Mouse (Mus musculus) spleen, adult 2 months (tissue): ENCODE measurements around the gene Trp63. TPM values are rescaled to one million over a fixed set of nuclear protein-coding genes. Genes with fewer than 3 reads are reported as not detected.

Experiments
- DNase-seq, 2 experiments: peaks; one replicate each; pipeline versions ENCODE4 v3.0.0 to v3.0.0-alpha.2; 2012 to 2021; ENCODE audit warnings: low spot score in 2 of 2, low read depth in 1 of 2
- H3K27ac ChIP-seq: fragments of 200-500 bp; 2 replicates; pipeline ENCODE4 v1.5.1; 2012; ENCODE audit warnings: low read length, inconsistent platforms; ENCODE audit not compliant: insufficient read depth
- H3K27me3 ChIP-seq: fragments of 200-500 bp; 2 replicates; pipeline ENCODE4 v1.6.1; 2012; ENCODE audit warnings: mild to moderate bottlenecking, moderate library complexity, low read length, inconsistent platforms; ENCODE audit not compliant: control insufficient read depth, insufficient read depth
- H3K36me3 ChIP-seq: fragments of 200-500 bp; 2 replicates; pipeline ENCODE4 v1.6.1; 2012; ENCODE audit warnings: mild to moderate bottlenecking, low read length, inconsistent platforms; ENCODE audit not compliant: control insufficient read depth, insufficient read depth
- H3K4me1 ChIP-seq: fragments of 200-500 bp; 2 replicates; pipeline ENCODE4 v1.6.1; 2011; ENCODE audit warnings: inconsistent platforms; ENCODE audit not compliant: control insufficient read depth, insufficient read depth, insufficient read length
- H3K4me3 ChIP-seq: fragments of 200-500 bp; 2 replicates; pipeline ENCODE4 v1.5.1; 2011; ENCODE audit warnings: mild to moderate bottlenecking, inconsistent platforms; ENCODE audit not compliant: insufficient read depth, insufficient read length; ENCODE audit errors: extremely low read depth
- CTCF ChIP-seq: fragments of 200-500 bp; IDR thresholded peaks from 2 replicates; pipeline ENCODE4 v1.5.1; 2011; ENCODE audit warnings: mild to moderate bottlenecking, inconsistent platforms; ENCODE audit not compliant: insufficient read depth, insufficient read length, insufficient replicate concordance; ENCODE audit errors: extremely low read depth
- POLR2A ChIP-seq: fragments of 200-500 bp; IDR thresholded peaks from 2 replicates; pipeline ENCODE4 v1.6.1; 2011; ENCODE audit warnings: low read depth, low read length, inconsistent platforms
- WGBS: fragments of 180-500 bp; shearing (Covaris S2); methylation state at CpG from one replicate; pipeline ENCODE4 v1.1.7; 2018; 5-methylcytosine and 5-hydroxymethylcytosine counted together
- polyA plus RNA-seq: library from polyadenylated mRNA; depleted of rRNA; stranded (reverse); fragments of >200 nt; gene quantifications from 2 replicates; pipeline ENCODE4 v1.2.3, GENCODE M21; 2012

Trp63 gene
- polyA plus RNA-seq, 1 experiment = 0.15 TPM

- TF ChIP-seq POLR2A (no peak), CTCF (no peak)
- DNase-seq = no peak
- Histone ChIP-seq H3K27me3 (no peaks in the 10 kb centered on the region), H3K4me3 (no peak overlapping the region), H3K27ac (no peak overlapping the region), H3K4me1 (no peaks in the 10 kb centered on the region), H3K36me3 (no peaks in the 10 kb centered on the region)
These were observed 116.1 kb downstream of the Trp63 start for GRCm38 (mm10) chr16:25799618-25800017.

GRCm38 (mm10) chr16:25804955-25805354 lies 121.4 kb downstream of the Trp63 start:
- Histone ChIP-seq H3K4me3 (no peak overlapping the region), H3K36me3 (no peaks in the 10 kb centered on the region), H3K27ac (no peak overlapping the region), H3K4me1 (no peaks in the 10 kb centered on the region), H3K27me3 (no peaks in the 10 kb centered on the region)
- WGBS = 86% methylated on average over 3 of the region's 3 CpGs
- no peak for DNase-seq
- TF ChIP-seq POLR2A (no peak), CTCF (no peak)

DNA sequence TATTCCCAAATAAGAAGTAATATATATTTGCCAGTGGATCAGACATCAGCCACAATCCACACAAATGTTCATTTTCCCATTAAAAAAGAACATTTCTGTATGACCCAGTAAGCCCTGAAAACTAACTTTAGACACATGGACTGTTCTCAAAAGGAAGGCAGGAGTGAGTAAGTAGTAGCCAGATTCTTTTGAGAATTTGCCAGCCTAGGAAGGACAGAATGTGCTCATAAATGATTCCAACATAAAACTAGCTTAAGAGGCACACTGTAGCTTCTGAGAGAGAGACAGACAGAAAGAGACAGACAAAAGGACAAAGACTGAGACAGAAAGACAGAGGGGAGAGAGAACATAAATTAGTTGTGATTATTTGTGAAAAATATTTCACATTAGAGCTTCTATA lies 123.6 kb downstream of the Trp63 start:
- Histone ChIP-seq H3K4me1 (no peaks in the 10 kb centered on the region), H3K4me3 (no peak overlapping the region), H3K27me3 (no peaks in the 10 kb centered on the region), H3K27ac (no peak overlapping the region), H3K36me3 (no peaks in the 10 kb centered on the region)
- no peak for DNase-seq
- TF ChIP-seq CTCF = no peak
- no peak for TF ChIP-seq POLR2A

DNA sequence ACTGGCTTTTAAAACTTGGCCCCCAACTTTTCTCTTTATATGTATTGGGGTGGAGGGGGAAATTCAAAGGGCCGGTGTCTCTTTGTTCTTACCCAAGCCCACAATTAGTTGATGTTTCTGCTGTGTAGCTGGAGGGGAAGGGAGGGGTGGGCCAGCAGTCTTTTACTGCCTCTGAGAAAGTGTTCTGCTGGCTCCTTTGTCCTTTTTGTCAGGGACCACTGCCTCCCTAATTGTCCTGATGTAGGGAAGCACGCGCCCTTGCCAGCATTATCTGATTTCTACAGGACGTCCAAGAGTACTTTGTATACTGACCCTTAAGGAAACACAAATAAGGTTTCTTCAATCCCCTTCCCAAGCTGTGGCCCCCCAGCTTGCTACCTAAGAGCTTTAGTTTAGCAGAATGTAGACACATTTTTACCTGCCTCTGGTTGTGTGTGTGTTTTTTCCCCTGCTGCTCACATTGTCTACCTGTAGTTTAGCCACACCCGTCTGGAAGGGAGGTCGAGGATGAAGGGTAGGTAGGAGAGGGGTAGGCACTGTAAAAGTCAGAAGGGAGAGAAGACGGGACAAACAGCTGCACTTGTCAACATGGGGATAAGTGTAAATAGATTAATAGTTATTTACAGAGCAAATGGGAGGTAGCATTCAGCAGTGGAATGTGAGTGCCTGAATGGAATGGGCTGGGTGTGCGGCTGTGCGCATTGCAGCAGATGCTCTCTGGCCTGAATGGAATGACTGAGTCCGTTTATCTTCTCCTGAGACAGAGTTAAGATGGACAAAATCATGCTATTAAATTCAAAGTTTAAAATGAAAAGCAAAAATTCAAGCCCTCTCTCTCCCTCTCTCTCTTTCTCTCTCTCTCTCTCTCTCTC lies 134.4 kb downstream of the Trp63 start:
- Histone ChIP-seq H3K4me1 (no peaks in the 10 kb centered on the region), H3K27ac (no peak overlapping the region), H3K4me3 (no peak overlapping the region), H3K27me3 (no peaks in the 10 kb centered on the region), H3K36me3 (no peaks in the 10 kb centered on the region)
- 78% methylated on average over 10 of the region's 10 CpGs for WGBS
- TF ChIP-seq POLR2A = no peak
- no peak for TF ChIP-seq CTCF
- no peak for DNase-seq

- Histone ChIP-seq H3K36me3 (no peaks in the 10 kb centered on the region), H3K4me3 (no peak overlapping the region), H3K27me3 (no peaks in the 10 kb centered on the region), H3K27ac (no peak overlapping the region), H3K4me1 (no peaks in the 10 kb centered on the region)
- TF ChIP-seq POLR2A (no peak), CTCF (no peak)
- no peak for DNase-seq
- WGBS = 82% methylated on average over 7 of the region's 7 CpGs
These were observed 142.5 kb downstream of the Trp63 start for GRCm38 (mm10) chr16:25826016-25826415.

DNA sequence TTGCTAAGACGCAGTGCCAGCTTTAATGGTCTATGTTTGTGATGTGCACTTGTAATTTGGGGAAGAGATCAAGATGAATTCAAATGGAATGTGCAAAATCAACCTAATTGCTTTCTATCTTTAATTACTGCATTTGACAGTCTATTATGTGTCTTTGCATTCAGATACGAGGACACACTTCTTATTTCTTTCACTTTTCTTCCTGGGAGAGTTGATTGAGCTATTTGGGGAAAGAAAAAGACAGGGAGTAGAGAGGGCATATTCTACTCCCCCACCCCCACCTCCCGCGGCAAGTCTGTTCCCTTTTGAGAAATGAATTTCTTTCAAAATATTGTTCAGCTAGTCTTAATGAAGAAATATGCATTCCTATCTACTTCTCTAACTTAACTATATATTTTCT lies 149.0 kb downstream of the Trp63 start:
- Histone ChIP-seq H3K4me3 (no peak overlapping the region), H3K36me3 (no peaks in the 10 kb centered on the region), H3K27ac (no peak overlapping the region), H3K27me3 (no peaks in the 10 kb centered on the region), H3K4me1 (no peaks in the 10 kb centered on the region)
- no peak for TF ChIP-seq POLR2A
- no peak for TF ChIP-seq CTCF
- 80% methylated on average over 4 of the region's 4 CpGs for WGBS
- DNase-seq = no peak

- TF ChIP-seq CTCF = no peak
- TF ChIP-seq POLR2A = no peak
- no peaks in the 10 kb centered on the region for H3K4me1 ChIP-seq
- no peak overlapping the region for H3K4me3 ChIP-seq
- H3K27me3 ChIP-seq = no peaks in the 10 kb centered on the region
- no peaks in the 10 kb centered on the region for H3K36me3 ChIP-seq
- DNase-seq = no peak
- H3K27ac ChIP-seq = no peak overlapping the region
- WGBS = 84% methylated on average over 3 of the region's 3 CpGs
These were observed 151.7 kb downstream of the Trp63 start for GRCm38 (mm10) chr16:25835301-25835700.
